Mouse (Mus musculus): ENCODE results near the gene Esrra.
"Not testable (repeated sequence)": the region's sequence is repeated elsewhere in the genome, so short reads cannot be mapped to it uniquely, and the experiment has no call there.

Gene Esrra

DNA sequence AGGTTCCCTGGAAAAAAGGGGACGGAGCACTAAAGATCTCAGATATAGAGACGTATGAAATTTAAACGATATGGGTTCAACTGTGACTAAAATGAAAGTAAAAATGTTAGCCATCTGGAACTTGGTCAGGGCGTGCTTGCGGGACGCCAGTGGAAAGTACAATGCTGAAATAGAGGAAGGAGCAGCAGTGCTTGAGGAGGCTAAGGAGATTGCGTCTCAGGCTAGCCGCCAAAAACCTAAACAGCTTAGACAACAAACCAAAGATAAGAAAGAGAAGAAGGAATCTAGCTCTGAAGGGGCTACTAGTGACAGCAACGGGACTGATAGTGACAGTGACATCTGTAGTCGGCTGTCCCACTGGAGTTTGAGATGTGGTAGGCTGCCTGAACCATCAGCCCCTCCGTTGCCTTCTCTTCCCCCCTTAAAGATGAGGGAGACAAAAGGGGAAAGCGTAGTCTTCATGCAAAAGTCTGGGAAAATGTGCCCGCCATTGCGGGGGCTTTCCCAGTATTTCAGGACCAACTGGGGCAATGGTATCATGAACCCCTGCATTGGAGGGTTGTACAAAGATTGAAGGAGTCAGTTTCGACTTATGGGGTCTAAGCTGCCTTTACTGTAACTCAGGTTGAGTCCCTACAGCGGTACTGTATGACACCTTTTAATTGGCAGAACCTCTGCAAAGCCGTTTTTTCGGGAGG lies 25.9 kb downstream of the Esrra start:
- DNase-seq = not testable (repeated sequence)

DNA sequence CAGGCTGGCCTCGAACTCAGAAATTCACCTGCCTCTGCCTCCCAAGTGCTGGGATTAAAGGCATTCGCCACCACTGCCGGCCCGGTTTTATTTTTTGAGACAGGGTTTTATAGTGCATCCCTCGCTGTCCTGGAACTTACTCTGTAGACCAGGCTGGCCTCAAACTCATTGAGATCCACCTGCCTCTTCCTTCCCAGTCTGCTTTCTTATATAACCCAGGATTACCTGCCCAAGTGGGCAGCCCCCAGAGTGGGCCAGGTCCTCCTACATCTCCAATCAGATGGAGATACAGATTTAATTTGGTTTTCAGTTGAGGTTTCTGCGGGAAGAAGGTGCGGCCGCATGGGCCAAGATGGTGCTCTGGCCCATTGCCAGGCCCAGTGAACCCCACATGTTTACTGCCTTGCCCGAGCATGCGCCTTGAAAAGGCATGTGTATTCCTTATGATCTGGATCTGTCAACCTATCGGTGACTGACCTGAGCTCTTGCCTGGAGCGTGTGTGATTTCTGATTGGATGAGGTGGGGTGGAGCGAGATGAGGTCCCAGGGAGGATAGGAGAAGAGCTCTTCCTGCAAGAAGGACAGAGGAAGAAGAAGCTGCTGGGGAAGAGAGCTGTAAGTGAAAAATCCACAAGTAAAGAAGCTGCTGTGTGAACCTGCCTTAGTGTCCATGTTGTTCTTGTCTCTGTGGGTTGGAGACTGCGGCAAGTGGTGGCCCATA lies 27.7 kb downstream of the Esrra start:
- no peak for DNase-seq

GRCm38 (mm10) chr19:6892512-6892911 lies 29.1 kb downstream of the Esrra start:
- no peak for DNase-seq

DNA sequence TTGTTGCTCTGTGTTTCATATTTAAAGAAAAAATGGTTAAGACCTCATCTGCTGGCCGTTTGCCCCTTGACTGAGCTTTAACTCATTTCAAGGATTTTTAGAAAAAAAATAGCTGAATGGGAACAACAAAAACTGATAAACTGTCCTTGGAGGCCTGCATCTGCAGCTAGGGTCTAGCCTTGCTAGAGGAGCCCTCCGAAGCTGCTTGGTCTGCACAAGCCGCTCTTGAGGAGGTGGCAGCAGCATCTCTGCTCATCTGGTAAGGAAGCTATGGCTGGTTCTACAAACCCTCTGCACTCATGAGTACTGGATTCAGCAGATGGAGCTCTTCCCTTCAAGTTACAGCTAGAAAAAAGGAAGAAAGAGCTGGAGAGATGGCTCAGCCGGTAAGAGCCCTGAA lies 43.6 kb downstream of the Esrra start:
- DNase-seq = no peak

GRCm38 (mm10) chr19:6876799-6877198 lies 44.8 kb downstream of the Esrra start:
- no peak for DNase-seq

DNA sequence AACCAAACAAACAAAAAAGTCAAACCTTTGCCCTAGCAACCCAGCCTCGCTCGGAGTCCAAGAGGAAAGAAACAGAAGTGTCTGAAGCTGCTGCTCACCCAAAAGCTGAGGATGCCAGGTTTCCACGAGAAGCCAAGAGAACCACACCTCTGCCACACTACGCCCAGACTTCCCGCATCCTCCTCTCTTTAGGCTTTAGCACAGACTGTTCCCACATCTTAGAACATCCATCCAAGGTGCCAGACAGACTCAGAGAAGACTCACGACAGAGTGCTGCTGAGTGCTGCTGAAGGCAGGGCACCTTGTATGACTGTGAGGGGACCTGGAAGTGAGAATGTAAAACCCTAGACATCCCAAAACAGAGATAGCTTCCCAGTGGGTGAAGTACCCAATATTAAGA lies 45.8 kb downstream of the Esrra start:
- no peak for DNase-seq

DNA sequence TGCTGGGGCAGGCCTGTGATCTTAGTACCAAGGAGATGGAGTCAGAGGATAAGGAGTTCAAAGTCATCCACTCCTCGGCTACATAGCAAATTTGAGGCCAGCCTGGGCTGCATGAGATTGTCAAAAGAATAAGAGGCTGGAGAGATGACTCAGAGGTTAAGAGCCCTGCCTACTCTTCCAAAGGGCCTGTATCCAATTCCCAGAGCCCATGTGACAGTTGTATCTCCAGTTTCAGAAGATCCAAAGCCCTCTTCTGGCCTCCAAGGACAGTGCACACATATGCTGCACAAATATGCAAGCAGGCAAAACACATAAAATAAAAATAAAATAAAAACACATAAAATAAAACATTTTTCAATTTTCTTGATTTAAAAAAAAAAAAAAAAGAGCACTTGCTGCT lies 47.4 kb downstream of the Esrra start:
- no peak for DNase-seq

- no peak for DNase-seq
These were observed 48.9 kb downstream of the Esrra start for GRCm38 (mm10) chr19:6872701-6873100.

GRCm38 (mm10) chr19:6871574-6872271 lies 49.9 kb downstream of the Esrra start:
- no peak for DNase-seq

- DNase-seq = no peak
These were observed 52.3 kb downstream of the Esrra start for GRCm38 (mm10) chr19:6869355-6869754.

DNA sequence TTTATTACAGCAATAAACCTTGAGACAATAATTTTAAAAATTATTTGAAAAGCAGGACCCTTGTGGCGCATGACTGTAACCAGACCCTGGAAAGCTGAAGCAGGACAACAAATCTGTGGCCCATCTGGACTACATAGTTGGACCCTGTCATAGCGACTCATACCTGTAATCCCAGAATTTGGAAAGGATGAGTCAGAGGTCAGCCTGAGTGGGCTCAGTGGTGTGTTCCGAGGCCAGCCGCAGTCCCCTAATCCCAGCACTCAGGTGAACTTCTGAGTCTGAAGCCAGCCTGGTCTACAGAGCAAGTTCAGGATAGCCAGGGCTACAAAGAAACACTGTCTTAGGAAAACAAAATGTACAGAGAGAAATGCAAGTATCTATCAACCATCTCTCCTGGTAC lies 60.2 kb downstream of the Esrra start:
- no peak for DNase-seq
